Mouse (Mus musculus) intestine, embryonic 15.5 days (tissue): ENCODE measurements around the gene Pex3. TPM values are rescaled to one million over a fixed set of nuclear protein-coding genes. Genes with fewer than 3 reads are reported as not detected.

Source experiments
- ATAC-seq: fragments of 200-750 bp; cut with Nextera tagmentation; 2 replicates; pipeline ENCODE4 v1.8.0; 2017; ENCODE audit warnings: moderate TSS enrichment, moderate library complexity
- H3K27ac ChIP-seq: fragments of 300-500 bp; sonication (generic); 2 replicates; pipeline ENCODE4 v1.5.1; 2015; ENCODE audit warnings: mild to moderate bottlenecking, inconsistent platforms
- H3K27me3 ChIP-seq: fragments of 300-500 bp; sonication (generic); replicated peaks from 2 replicates; pipeline ENCODE4 v1.6.1; 2015; ENCODE audit warnings: inconsistent platforms
- H3K36me3 ChIP-seq: fragments of 300-500 bp; sonication (generic); 2 replicates; pipeline ENCODE4 v1.6.1; 2015; ENCODE audit warnings: inconsistent platforms
- H3K4me1 ChIP-seq: fragments of 300-500 bp; sonication (generic); replicated peaks from 2 replicates; pipeline ENCODE4 v1.6.1; 2015; ENCODE audit warnings: inconsistent platforms
- H3K4me2 ChIP-seq: fragments of 300-500 bp; sonication (generic); replicated peaks from 2 replicates; pipeline ENCODE4 v1.6.1; 2015; ENCODE audit warnings: mild to moderate bottlenecking, inconsistent platforms
- H3K4me3 ChIP-seq: fragments of 300-500 bp; sonication (generic); replicated peaks from 2 replicates; pipeline ENCODE4 v1.5.1; 2015; ENCODE audit warnings: inconsistent platforms
- H3K9ac ChIP-seq: fragments of 300-500 bp; sonication (generic); 2 replicates; pipeline ENCODE4 v1.6.1; 2015; ENCODE audit warnings: inconsistent platforms
- H3K9me3 ChIP-seq: fragments of 300-500 bp; sonication (generic); 2 replicates; pipeline ENCODE4 v1.6.1; 2016; ENCODE audit warnings: inconsistent platforms
- WGBS: fragments of 180-500 bp; shearing (Covaris S2); methylation state at CpG from one replicate; pipeline ENCODE4 v1.1.7; 2015; 5-methylcytosine and 5-hydroxymethylcytosine counted together
- polyA plus RNA-seq: library from polyadenylated mRNA; unstranded; fragments of >200 nt; fragmentation: Nextera tagmentation; extraction: Ambion mirVana; gene quantifications from 2 replicates; pipeline ENCODE4 v1.2.1, GENCODE M21; 2015

Pex3 gene
- polyA plus RNA-seq, 1 experiment from 2014 or later: 21.0 TPM

GRCm38 (mm10) chr10:13569818-13570217, 16.9 kb upstream of the Pex3 start:
- no peak overlapping the region for H3K27ac ChIP-seq
- WGBS: 63% methylated on average over 7 of the region's 7 CpGs
- no peaks in the 10 kb centered on the region for H3K27me3 ChIP-seq
- no peaks in the 10 kb centered on the region for H3K9me3 ChIP-seq
- no peak overlapping the region for H3K4me3 ChIP-seq
- no peak overlapping the region for H3K4me2 ChIP-seq
- no peak overlapping the region for H3K9ac ChIP-seq
- H3K4me1 ChIP-seq: 0 out of 2 replicates have a peak, but pooled peaks cover 7% of the 10 kb centered on the region
- no peaks in the 10 kb centered on the region for H3K36me3 ChIP-seq
- no peak for ATAC-seq

- Histone ChIP-seq H3K4me1 (0 out of 2 replicates have a peak, but pooled peaks cover 3% of the 10 kb centered on the region), H3K4me3 (no peak overlapping the region; the same call in 1 of the 2 replicates), H3K27me3 (no peaks in the 10 kb centered on the region), H3K4me2 (peak overlapping the region; percentile 43), H3K27ac (no peak overlapping the region), H3K9me3 (no peaks in the 10 kb centered on the region), H3K9ac (no peak overlapping the region), H3K36me3 (no peaks in the 10 kb centered on the region)
- WGBS: 51% methylated on average over 13 of the region's 13 CpGs
- ATAC-seq: peak; percentile 62
Observed at GRCm38 (mm10) chr10:13566393-13566792, 13.5 kb upstream of the Pex3 start.

- 0 out of 2 replicates have a peak, but pooled peaks have one; percentile 37 for ATAC-seq
- Histone ChIP-seq H3K27me3 (no peaks in the 10 kb centered on the region), H3K9ac (no peak overlapping the region), H3K27ac (no peak overlapping the region), H3K4me2 (peak overlapping the region; percentile 43), H3K36me3 (no peaks in the 10 kb centered on the region), H3K9me3 (no peaks in the 10 kb centered on the region), H3K4me1 (0 out of 2 replicates have a peak, but pooled peaks cover 2% of the 10 kb centered on the region), H3K4me3 (no peak overlapping the region; the same call in 1 of the 2 replicates)
- 40% methylated on average over 8 of the region's 8 CpGs for WGBS
Observed at GRCm38 (mm10) chr10:13565080-13565448, 12.1 kb upstream of the Pex3 start.

- WGBS: 25% methylated on average over 24 of the region's 24 CpGs
- H3K4me1 ChIP-seq: no peaks in the 10 kb centered on the region
- H3K36me3 ChIP-seq: no peaks in the 10 kb centered on the region
- H3K4me2 ChIP-seq: peak overlapping the region; percentile 43
- H3K27ac ChIP-seq: no peak overlapping the region
- H3K9ac ChIP-seq: no peak overlapping the region
- no peak overlapping the region; the same call in 1 of the 2 replicates for H3K4me3 ChIP-seq
- H3K27me3 ChIP-seq: no peaks in the 10 kb centered on the region
- peak; percentile 81 for ATAC-seq
- H3K9me3 ChIP-seq: no peaks in the 10 kb centered on the region
Observed at GRCm38 (mm10) chr10:13564364-13565079, 11.6 kb upstream of the Pex3 start.

GRCm38 (mm10) chr10:13560014-13560674, 7.2 kb upstream of the Pex3 start:
- Histone ChIP-seq H3K9me3 (no peaks in the 10 kb centered on the region), H3K4me2 (no peak overlapping the region), H3K27ac (no peak overlapping the region), H3K36me3 (no peaks in the 10 kb centered on the region), H3K9ac (no peak overlapping the region), H3K4me3 (no peak overlapping the region), H3K27me3 (no peaks in the 10 kb centered on the region), H3K4me1 (no peaks in the 10 kb centered on the region)
- WGBS: 86% methylated on average over 13 of the region's 13 CpGs
- ATAC-seq: no peak

GRCm38 (mm10) chr10:13554316-13554715, 1.4 kb upstream of the Pex3 start:
- H3K4me3 ChIP-seq: no peak overlapping the region
- no peaks in the 10 kb centered on the region for H3K36me3 ChIP-seq
- no peak overlapping the region for H3K4me2 ChIP-seq
- no peak for ATAC-seq
- no peaks in the 10 kb centered on the region for H3K9me3 ChIP-seq
- H3K27me3 ChIP-seq: no peaks in the 10 kb centered on the region
- 93% methylated on average over 1 of the region's 1 CpGs for WGBS
- H3K27ac ChIP-seq: no peak overlapping the region
- H3K9ac ChIP-seq: no peak overlapping the region
- H3K4me1 ChIP-seq: no peaks in the 10 kb centered on the region

GRCm38 (mm10) chr10:13553498-13553985, 600 bp upstream of the Pex3 start:
- Histone ChIP-seq H3K4me2 (peak overlapping the region; percentile 71), H3K4me1 (no peaks in the 10 kb centered on the region), H3K27me3 (no peaks in the 10 kb centered on the region), H3K4me3 (peak overlapping the region; percentile 62), H3K27ac (no peak overlapping the region), H3K36me3 (no peaks in the 10 kb centered on the region), H3K9me3 (no peaks in the 10 kb centered on the region), H3K9ac (peak overlapping the region; percentile 71)
- 22% methylated on average over 10 of the region's 10 CpGs for WGBS
- ATAC-seq: peak; percentile 44

GRCm38 (mm10) chr10:13541721-13542120, 11.2 kb downstream of the Pex3 start:
- WGBS: 96% methylated on average over 5 of the region's 5 CpGs
- Histone ChIP-seq H3K4me2 (no peak overlapping the region), H3K9ac (no peak overlapping the region), H3K27me3 (no peaks in the 10 kb centered on the region), H3K9me3 (no peaks in the 10 kb centered on the region), H3K27ac (no peak overlapping the region), H3K36me3 (no peaks in the 10 kb centered on the region), H3K4me3 (no peak overlapping the region), H3K4me1 (no peaks in the 10 kb centered on the region)
- ATAC-seq: no peak

GRCm38 (mm10) chr10:13539769-13540333, 13.1 kb downstream of the Pex3 start:
- Histone ChIP-seq H3K27me3 (no peaks in the 10 kb centered on the region), H3K4me1 (no peaks in the 10 kb centered on the region), H3K9me3 (no peaks in the 10 kb centered on the region), H3K4me2 (no peak overlapping the region), H3K9ac (no peak overlapping the region), H3K27ac (no peak overlapping the region), H3K4me3 (no peak overlapping the region), H3K36me3 (no peaks in the 10 kb centered on the region)
- ATAC-seq: no peak
- 93% methylated on average over 7 of the region's 7 CpGs for WGBS

- H3K9me3 ChIP-seq: no peaks in the 10 kb centered on the region
- no peak overlapping the region for H3K27ac ChIP-seq
- WGBS: 95% methylated on average over 7 of the region's 7 CpGs
- no peak overlapping the region for H3K4me2 ChIP-seq
- no peak overlapping the region for H3K9ac ChIP-seq
- H3K4me1 ChIP-seq: no peaks in the 10 kb centered on the region
- peaks cover 2% of the 10 kb centered on the region; the same call in 1 of the 2 replicates for H3K36me3 ChIP-seq
- ATAC-seq: no peak
- no peaks in the 10 kb centered on the region for H3K27me3 ChIP-seq
- H3K4me3 ChIP-seq: no peak overlapping the region
Observed at GRCm38 (mm10) chr10:13536706-13537105, 16.2 kb downstream of the Pex3 start.

- WGBS: 83% methylated on average over 3 of the region's 3 CpGs
- no peaks in the 10 kb centered on the region for H3K27me3 ChIP-seq
- H3K27ac ChIP-seq: no peak overlapping the region
- no peak for ATAC-seq
- H3K36me3 ChIP-seq: peaks cover 2% of the 10 kb centered on the region; the same call in 1 of the 2 replicates
- H3K9ac ChIP-seq: no peak overlapping the region
- H3K4me1 ChIP-seq: no peaks in the 10 kb centered on the region
- H3K4me3 ChIP-seq: no peak overlapping the region
- H3K4me2 ChIP-seq: no peak overlapping the region
- no peaks in the 10 kb centered on the region for H3K9me3 ChIP-seq
Observed at GRCm38 (mm10) chr10:13534751-13535150, 18.2 kb downstream of the Pex3 start.

- Histone ChIP-seq H3K27me3 (no peaks in the 10 kb centered on the region), H3K9ac (no peak overlapping the region), H3K36me3 (peaks cover 5% of the 10 kb centered on the region; the same call in 1 of the 2 replicates), H3K4me2 (no peak overlapping the region), H3K9me3 (no peaks in the 10 kb centered on the region), H3K4me3 (no peak overlapping the region), H3K27ac (no peak overlapping the region), H3K4me1 (no peaks in the 10 kb centered on the region)
- WGBS: 49% methylated on average over 4 of the region's 4 CpGs
- peak; percentile 86 for ATAC-seq
Observed at GRCm38 (mm10) chr10:13528155-13528554, 24.8 kb downstream of the Pex3 start.
